Mouse (Mus musculus) kidney, postnatal 25 days (tissue): Measurements from ENCODE around the gene Mad1l1.

Experiments
- DNase-seq, 2 experiments: peaks; one replicate each; pipeline ENCODE4 v3.0.0; 2021; ENCODE audit warnings: mixed read lengths in 2 of 2

The Mad1l1 gene

GRCm38 (mm10) chr5:140213001-140213400 lies 108.4 kb downstream of the Mad1l1 start:
- no peak for DNase-seq

GRCm38 (mm10) chr5:140210417-140211184 lies 110.8 kb downstream of the Mad1l1 start:
- DNase-seq, result no peak

GRCm38 (mm10) chr5:140208743-140209409 lies 112.5 kb downstream of the Mad1l1 start:
- peak; percentile 62 to 72 for DNase-seq

GRCm38 (mm10) chr5:140206726-140207703 lies 114.3 kb downstream of the Mad1l1 start:
- DNase-seq, result peak; percentile 30 to 54

GRCm38 (mm10) chr5:140205991-140206390 lies 115.4 kb downstream of the Mad1l1 start:
- DNase-seq, result no peak

GRCm38 (mm10) chr5:140204465-140204864 lies 116.9 kb downstream of the Mad1l1 start:
- DNase-seq, result no peak

GRCm38 (mm10) chr5:140204037-140204436 lies 117.3 kb downstream of the Mad1l1 start:
- no peak for DNase-seq

GRCm38 (mm10) chr5:140202451-140202850 lies 118.9 kb downstream of the Mad1l1 start:
- no peak for DNase-seq

GRCm38 (mm10) chr5:140201566-140201965 lies 119.8 kb downstream of the Mad1l1 start:
- DNase-seq, result no peak

GRCm38 (mm10) chr5:140201109-140201508 lies 120.2 kb downstream of the Mad1l1 start:
- DNase-seq, result no peak

- DNase-seq, result peak; percentile 76 to 90
Measured at GRCm38 (mm10) chr5:140197705-140198104, 123.6 kb downstream of the Mad1l1 start.

- no peak for DNase-seq
Measured at GRCm38 (mm10) chr5:140196446-140196845, 124.9 kb downstream of the Mad1l1 start.

- no peak for DNase-seq
Measured at GRCm38 (mm10) chr5:140194173-140194572, 127.2 kb downstream of the Mad1l1 start.

- no peak for DNase-seq
Measured at GRCm38 (mm10) chr5:140191539-140191938, 129.8 kb downstream of the Mad1l1 start.

GRCm38 (mm10) chr5:140186351-140186750 lies 135.0 kb downstream of the Mad1l1 start:
- no peak for DNase-seq

- DNase-seq, result no peak
Measured at GRCm38 (mm10) chr5:140185757-140186156, 135.6 kb downstream of the Mad1l1 start.

- no peak for DNase-seq
Measured at GRCm38 (mm10) chr5:140183387-140183786, 138.0 kb downstream of the Mad1l1 start.

GRCm38 (mm10) chr5:140182351-140182750 lies 139.0 kb downstream of the Mad1l1 start:
- DNase-seq, result no peak

- DNase-seq, result peak in 1 of 2 experiments; percentile 48
Measured at GRCm38 (mm10) chr5:140180016-140180415, 141.3 kb downstream of the Mad1l1 start.

GRCm38 (mm10) chr5:140178058-140178690 lies 143.2 kb downstream of the Mad1l1 start:
- peak; percentile 49 to 67 for DNase-seq

GRCm38 (mm10) chr5:140177582-140177981 lies 143.8 kb downstream of the Mad1l1 start:
- DNase-seq, result no peak

GRCm38 (mm10) chr5:140176370-140176769 lies 145.0 kb downstream of the Mad1l1 start:
- DNase-seq, result no peak
